Mouse (Mus musculus) ES-E14 (cell line): ENCODE data around the gene Map2k6. TPM values are rescaled to one million over a fixed set of nuclear protein-coding genes. Genes with fewer than 3 reads are reported as not detected.

ENCODE experiments used
- DNase-seq: peaks from one replicate; pipeline ENCODE4 v3.0.0-alpha.2; 2013; ENCODE audit warnings: low read depth, low spot score
- H3K27ac ChIP-seq: 2 replicates; pipeline ENCODE4 v1.5.1; 2012; ENCODE audit warnings: low read depth, mild to moderate bottlenecking, low read length, moderate library complexity, mixed read lengths; ENCODE audit not compliant: poor library complexity, insufficient read depth, severe bottlenecking
- H3K36me3 ChIP-seq: 2 replicates; pipeline ENCODE4 v1.6.1; 2012; ENCODE audit warnings: mild to moderate bottlenecking, low read length, moderate library complexity, mixed read lengths; ENCODE audit not compliant: control insufficient read depth, poor library complexity, insufficient read depth, severe bottlenecking
- H3K4me1 ChIP-seq, 2 experiments: fragments of 150-350 bp in 1 of 2; sonication (generic) in 1 of 2; 2 replicates each; pipeline ENCODE4 v1.6.1; 2012; ENCODE audit warnings: low read length in 2 of 2, mild to moderate bottlenecking in 1 of 2, mixed read lengths in 1 of 2; ENCODE audit not compliant: control insufficient read depth in 2 of 2, insufficient read depth in 2 of 2, poor library complexity in 1 of 2
- H3K4me3 ChIP-seq, 2 experiments: fragments of 150-350 bp in 1 of 2; sonication (generic) in 1 of 2; 2 replicates each; pipeline ENCODE4 v1.5.1; 2012; ENCODE audit warnings: low read length in 2 of 2, low read depth in 1 of 2, mild to moderate bottlenecking in 1 of 2, mixed read lengths in 1 of 2; ENCODE audit not compliant: insufficient read depth in 1 of 2, poor library complexity in 1 of 2, severe bottlenecking in 1 of 2
- H3K9ac ChIP-seq: 2 replicates; pipeline ENCODE4 v1.6.1; 2012; ENCODE audit warnings: low read depth, mild to moderate bottlenecking, low read length, mixed read lengths; ENCODE audit not compliant: poor library complexity, insufficient read depth, severe bottlenecking
- H3K9me3 ChIP-seq: fragments of 150-350 bp; sonication (generic); 2 replicates; pipeline ENCODE4 v1.6.1; 2012; ENCODE audit warnings: low read depth, mild to moderate bottlenecking, low read length; ENCODE audit not compliant: control insufficient read depth, insufficient read depth
- CHD2 ChIP-seq: IDR thresholded peaks from 2 replicates; pipeline ENCODE4 v1.6.1; 2014; ENCODE audit warnings: mild to moderate bottlenecking, low read depth, low read length, inconsistent platforms
- HCFC1 ChIP-seq: IDR thresholded peaks from 2 replicates; pipeline ENCODE4 v1.6.1; 2012; ENCODE audit warnings: low read length, inconsistent platforms, borderline replicate concordance; ENCODE audit not compliant: insufficient read depth
- MAFK ChIP-seq: IDR thresholded peaks from 2 replicates; pipeline ENCODE4 v1.6.1; 2014; ENCODE audit warnings: mild to moderate bottlenecking, low read depth, low read length, inconsistent platforms; ENCODE audit not compliant: insufficient read depth
- ZC3H11A ChIP-seq: IDR thresholded peaks from 2 replicates; pipeline ENCODE4 v1.6.1; 2012; ENCODE audit warnings: low read depth, mild to moderate bottlenecking, inconsistent platforms, low read length, borderline replicate concordance
- ZNF384 ChIP-seq: IDR thresholded peaks from 2 replicates; pipeline ENCODE4 v1.6.1; 2012; ENCODE audit warnings: low read depth, low read length, inconsistent platforms
- in situ Hi-C, 2 experiments: fragments of 600-800 bp; cut with MboI; formaldehyde crosslinking; loops; one replicate each; pipeline ENCODE4 v1.15.1; 2025; ENCODE audit warnings: low sequenced_read_pairs in 2 of 2, inconsistent platforms in 1 of 2; ENCODE audit not compliant: unreplicated experiment in 2 of 2
- total RNA-seq: library from RNA; depleted of rRNA; stranded (reverse); fragments of 300-350 nt; gene quantifications from 2 replicates; pipeline ENCODE4 v1.2.3, GENCODE M21; 2012

The Map2k6 gene
- total RNA-seq, 1 experiment: 9.8 TPM

DNA sequence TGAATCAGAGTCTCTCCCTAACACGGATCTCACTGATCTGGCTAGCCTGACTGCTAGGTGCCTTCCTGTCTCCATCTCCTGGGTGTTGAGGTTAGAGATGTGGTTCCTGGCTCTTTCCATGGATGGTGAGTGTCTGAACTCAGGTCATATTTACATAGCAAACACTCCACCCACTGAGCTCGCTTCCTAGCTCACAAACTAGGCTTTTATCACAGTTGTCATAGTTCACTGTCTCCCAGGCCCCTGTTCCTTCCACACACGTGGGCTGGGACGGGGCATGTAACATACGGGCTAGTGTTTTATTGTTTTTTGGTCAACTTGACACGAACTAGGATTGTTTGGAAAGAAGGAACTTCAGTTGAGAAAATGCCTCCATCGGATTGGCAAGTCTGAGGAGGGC, 52.7 kb downstream of the Map2k6 start:
- no peak for DNase-seq
- H3K27ac ChIP-seq: no peak overlapping the region
- in situ Hi-C loops: no loop called here
- peaks cover 5 to 8% of the 10 kb centered on the region in 2 experiments; a peak in 3 of 4 replicates for H3K4me1 ChIP-seq
- no peaks in the 10 kb centered on the region for H3K9me3 ChIP-seq
- no peak overlapping the region for H3K4me3 ChIP-seq
- no peaks in the 10 kb centered on the region for H3K36me3 ChIP-seq
- H3K9ac ChIP-seq: no peak overlapping the region
- TF ChIP-seq ZC3H11A (no peak), HCFC1 (no peak), ZNF384 (no peak), MAFK (no peak), CHD2 (no peak)

DNA sequence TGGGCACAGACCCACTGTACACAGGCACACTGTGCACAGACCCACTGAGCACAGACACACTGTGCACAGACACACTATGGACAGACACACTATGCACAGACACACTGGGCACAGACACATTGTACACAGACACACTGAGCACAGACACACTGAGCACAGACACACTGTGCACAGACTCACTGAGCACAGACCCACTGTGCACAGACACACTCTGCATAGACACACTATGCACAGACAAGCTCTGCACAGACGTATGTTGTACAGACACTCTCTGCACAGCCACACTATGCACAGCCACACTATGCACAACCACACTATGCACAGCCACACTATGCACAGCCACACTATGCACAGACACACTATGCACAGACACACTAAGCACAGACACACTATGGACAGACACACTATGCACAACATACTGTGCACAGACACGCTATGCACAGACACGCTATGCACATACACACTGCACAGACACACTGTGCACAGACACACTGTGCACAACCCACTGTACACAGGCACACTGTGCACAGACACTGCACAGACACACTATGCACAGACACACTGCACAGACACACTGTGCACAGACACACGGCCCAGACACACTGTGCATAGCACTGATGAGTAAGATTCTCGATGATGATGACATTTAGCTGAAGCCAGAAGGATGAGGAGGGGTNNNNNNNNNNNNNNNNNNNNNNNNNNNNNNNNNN, 54.7 kb downstream of the Map2k6 start:
- Histone ChIP-seq H3K4me1 (peaks cover 2 to 5% of the 10 kb centered on the region in 2 experiments; a peak in 2 of 4 replicates), H3K9ac (no peak overlapping the region), H3K4me3 (no peak overlapping the region), H3K9me3 (no peaks in the 10 kb centered on the region), H3K36me3 (no peaks in the 10 kb centered on the region), H3K27ac (no peak overlapping the region)
- in situ Hi-C loops: no loop called here
- TF ChIP-seq MAFK (no peak), ZNF384 (no peak), CHD2 (no peak), ZC3H11A (no peak), HCFC1 (no peak)
- DNase-seq: no peak

DNA sequence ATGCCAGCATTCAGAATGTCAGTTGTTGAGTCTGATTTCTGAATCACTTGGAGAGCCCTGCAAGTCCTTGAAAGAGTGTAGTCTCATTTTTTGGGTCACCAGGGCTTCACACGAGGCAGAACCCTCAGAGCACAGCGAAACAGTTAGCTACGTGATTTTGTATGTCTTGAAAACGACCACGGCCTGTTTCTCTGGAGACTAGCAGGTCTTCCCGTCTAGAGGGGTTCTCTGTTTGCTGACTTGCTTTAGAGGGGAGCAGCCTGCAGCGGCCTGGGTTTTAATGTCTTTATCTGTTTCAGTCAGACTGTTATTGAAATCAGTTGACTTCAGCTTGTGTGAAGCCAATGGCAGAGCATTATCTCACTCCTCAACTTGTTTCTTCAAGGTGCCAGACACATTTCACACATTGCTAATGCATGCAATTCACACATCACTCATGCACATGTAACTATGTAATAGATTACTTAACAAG, 58.6 kb downstream of the Map2k6 start:
- no peak overlapping the region for H3K27ac ChIP-seq
- in situ Hi-C loops: no loop called here
- DNase-seq: no peak
- H3K9ac ChIP-seq: no peak overlapping the region
- TF ChIP-seq MAFK (no peak), HCFC1 (no peak), CHD2 (no peak), ZNF384 (no peak), ZC3H11A (no peak)
- H3K4me1 ChIP-seq: no peaks in the 10 kb centered on the region
- no peak overlapping the region for H3K4me3 ChIP-seq
- H3K36me3 ChIP-seq: no peaks in the 10 kb centered on the region
- no peaks in the 10 kb centered on the region for H3K9me3 ChIP-seq

DNA sequence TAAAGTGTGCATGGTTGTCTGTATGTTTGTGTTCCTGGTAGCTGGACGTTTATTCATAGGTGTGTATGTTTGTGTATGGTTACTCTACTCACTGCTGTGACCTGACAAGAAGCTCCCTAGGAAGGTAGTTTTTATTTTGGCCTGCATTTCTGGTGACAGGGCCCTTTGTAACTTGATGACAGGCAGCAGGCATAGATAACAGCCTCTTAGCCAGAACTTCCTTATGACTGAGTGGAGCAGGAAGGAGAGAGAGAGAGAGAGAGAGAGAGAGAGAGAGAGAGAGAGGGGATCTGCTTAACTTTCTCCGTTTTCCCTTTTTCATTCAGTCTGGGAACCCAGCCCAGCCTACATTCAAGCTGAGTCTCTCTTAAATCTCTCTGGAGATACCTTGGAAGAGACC, 61.6 kb downstream of the Map2k6 start:
- Histone ChIP-seq H3K27ac (no peak overlapping the region), H3K4me3 (no peak overlapping the region), H3K36me3 (no peaks in the 10 kb centered on the region), H3K4me1 (no peaks in the 10 kb centered on the region), H3K9me3 (no peaks in the 10 kb centered on the region), H3K9ac (no peak overlapping the region)
- no peak for DNase-seq
- in situ Hi-C loops: no loop called here
- TF ChIP-seq ZC3H11A: no peak
- TF ChIP-seq ZNF384: no peak
- no peak for TF ChIP-seq MAFK
- no peak for TF ChIP-seq CHD2
- no peak for TF ChIP-seq HCFC1

DNA sequence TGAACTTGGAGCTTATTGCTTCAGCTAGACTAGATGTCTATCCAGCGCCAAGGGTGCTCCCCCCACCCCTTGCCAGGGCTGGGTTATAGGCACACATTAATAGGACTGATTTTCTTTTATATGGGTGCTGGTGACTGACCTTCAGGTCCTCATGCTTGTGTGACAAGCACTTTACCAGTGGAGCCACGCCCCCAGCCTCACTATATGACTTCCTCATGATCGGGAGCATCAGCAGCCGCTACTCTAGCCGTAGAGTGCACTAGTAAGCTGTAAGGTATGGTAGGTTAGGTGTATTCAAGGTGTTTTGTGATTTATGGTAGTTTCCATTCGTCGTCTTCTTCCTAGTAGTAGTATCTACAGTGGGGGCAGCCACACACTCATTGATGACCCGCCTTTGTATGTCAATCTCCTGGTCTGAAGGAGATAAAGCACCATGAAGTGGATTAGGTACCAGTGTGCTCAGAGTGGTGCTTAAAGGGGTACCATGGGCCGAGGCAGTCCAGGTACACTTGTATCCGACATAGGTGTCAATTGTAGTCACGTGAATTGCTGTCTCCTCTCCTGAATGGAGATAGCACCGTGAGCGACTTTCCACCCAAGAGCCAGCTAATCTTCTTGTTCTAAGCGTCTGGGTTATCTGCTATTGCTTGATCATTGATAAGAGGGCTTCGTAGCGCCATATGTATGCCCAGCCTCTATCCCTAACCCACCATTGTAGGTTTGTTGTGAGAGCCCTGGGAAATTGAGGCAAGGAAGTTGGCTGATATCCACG, 62.8 kb downstream of the Map2k6 start:
- H3K4me1 ChIP-seq: no peaks in the 10 kb centered on the region

More for the DNA sequence above, 62.8 kb downstream of the Map2k6 start:
- Histone ChIP-seq H3K9ac (no peak overlapping the region), H3K9me3 (no peaks in the 10 kb centered on the region), H3K36me3 (no peaks in the 10 kb centered on the region), H3K4me3 (no peak overlapping the region), H3K27ac (no peak overlapping the region)
- DNase-seq: no peak
- TF ChIP-seq CHD2 (no peak), ZNF384 (no peak), HCFC1 (no peak), MAFK (no peak), ZC3H11A (no peak)
- in situ Hi-C loops: no loop called here
